Mouse (Mus musculus): ENCODE data around the gene Bcl3. TPM values are rescaled to one million over a fixed set of nuclear protein-coding genes. Genes with fewer than 3 reads are reported as not detected.

Gene Bcl3
- total and polyA plus RNA-seq, 2 experiments from 2014 or later = 0.43 to 0.86 TPM

GRCm38 (mm10) chr7:19782645-19783044, 39.9 kb downstream of the Bcl3 start:
- Histone ChIP-seq H3K9me3 (ENCODE audit: low read length) (no peaks in the 10 kb centered on the region), H3K27me3 (ENCODE audit: insufficient read depth, low read length) (no peaks in the 10 kb centered on the region), H3K27ac (ENCODE audit: low read depth, low read length) (no peak overlapping the region), H3K4me3 (ENCODE audit: low read depth, low read length) (no peak overlapping the region), H3K9ac (no peak overlapping the region), H3K4me1 (ENCODE audit: insufficient read depth) (no peaks in the 10 kb centered on the region), H3K4me2 (ENCODE audit: low read depth) (no peak overlapping the region), H3K36me3 (ENCODE audit: insufficient read depth) (no peaks in the 10 kb centered on the region)
- WGBS = 93% methylated on average over 4 of the region's 4 CpGs
- DNase-seq (peak; percentile 16), ATAC-seq (no peak)
- peak; percentile 56 for TF ChIP-seq CTCF (IDR thresholded peaks at IDR 0.05; ENCODE audit: low read depth)

DNA sequence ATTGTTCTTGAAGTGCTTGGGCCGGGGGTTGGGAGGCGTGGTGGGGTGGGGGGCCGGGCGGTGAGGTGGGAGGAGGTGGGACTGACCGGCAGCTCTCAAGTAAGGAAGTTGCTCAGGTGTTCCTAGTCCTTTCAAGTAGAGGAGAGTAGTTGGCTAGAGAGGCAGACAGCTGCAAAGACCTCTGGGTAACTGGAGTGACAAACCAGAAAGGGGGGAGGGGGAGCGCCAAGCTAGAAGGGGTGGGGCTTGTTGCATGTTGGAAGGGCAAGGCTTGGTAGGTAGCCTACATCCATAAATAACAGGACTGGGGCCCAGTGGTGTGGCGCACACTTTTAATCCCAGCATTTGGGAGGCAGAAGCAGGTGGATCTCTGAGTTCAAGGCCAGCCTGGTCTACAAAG, 40.8 kb downstream of the Bcl3 start:
- Histone ChIP-seq H3K4me3 (ENCODE audit: low read depth, low read length) (no peak overlapping the region), H3K36me3 (ENCODE audit: insufficient read depth) (no peaks in the 10 kb centered on the region), H3K4me2 (ENCODE audit: low read depth) (no peak overlapping the region), H3K27ac (ENCODE audit: low read depth, low read length) (no peak overlapping the region), H3K4me1 (ENCODE audit: insufficient read depth) (no peaks in the 10 kb centered on the region), H3K9ac (no peak overlapping the region), H3K27me3 (ENCODE audit: insufficient read depth, low read length) (no peaks in the 10 kb centered on the region), H3K9me3 (ENCODE audit: low read length) (no peaks in the 10 kb centered on the region)
- WGBS = 94% methylated on average over 7 of the region's 7 CpGs
- DNase-seq = no peak
- TF ChIP-seq CTCF (IDR thresholded peaks at IDR 0.05; ENCODE audit: low read depth) = no peak
- no peak for ATAC-seq

GRCm38 (mm10) chr7:19779903-19780302, 42.7 kb downstream of the Bcl3 start:
- no peak overlapping the region for H3K27ac ChIP-seq (ENCODE audit: low read depth, low read length)
- no peaks in the 10 kb centered on the region for H3K27me3 ChIP-seq (ENCODE audit: insufficient read depth, low read length)
- H3K4me1 ChIP-seq (ENCODE audit: insufficient read depth) = no peaks in the 10 kb centered on the region
- no peak for ATAC-seq
- no peak overlapping the region for H3K9ac ChIP-seq
- no peaks in the 10 kb centered on the region for H3K36me3 ChIP-seq (ENCODE audit: insufficient read depth)
- peak; percentile 4; the same call in 1 of the 2 replicates for TF ChIP-seq CTCF (IDR thresholded peaks at IDR 0.05; ENCODE audit: low read depth)
- DNase-seq = no peak
- H3K4me3 ChIP-seq (ENCODE audit: low read depth, low read length) = no peak overlapping the region
- 89% methylated on average over 4 of the region's 4 CpGs for WGBS
- H3K9me3 ChIP-seq (ENCODE audit: low read length) = no peaks in the 10 kb centered on the region
- H3K4me2 ChIP-seq (ENCODE audit: low read depth) = no peak overlapping the region

- no peak overlapping the region for H3K27ac ChIP-seq (ENCODE audit: low read depth, low read length)
- 86% methylated on average over 8 of the region's 8 CpGs for WGBS
- no peaks in the 10 kb centered on the region for H3K36me3 ChIP-seq (ENCODE audit: insufficient read depth)
- H3K4me1 ChIP-seq (ENCODE audit: insufficient read depth) = no peaks in the 10 kb centered on the region
- H3K4me3 ChIP-seq (ENCODE audit: low read depth, low read length) = no peak overlapping the region
- TF ChIP-seq CTCF (IDR thresholded peaks at IDR 0.05; ENCODE audit: low read depth) = no peak
- H3K9ac ChIP-seq = no peak overlapping the region
- H3K9me3 ChIP-seq (ENCODE audit: low read length) = no peaks in the 10 kb centered on the region
- ATAC-seq = no peak
- no peaks in the 10 kb centered on the region for H3K27me3 ChIP-seq (ENCODE audit: insufficient read depth, low read length)
- no peak for DNase-seq
- H3K4me2 ChIP-seq (ENCODE audit: low read depth) = no peak overlapping the region
Measured at GRCm38 (mm10) chr7:19778645-19779044, 43.9 kb downstream of the Bcl3 start.

- H3K9ac ChIP-seq = no peak overlapping the region
- no peaks in the 10 kb centered on the region for H3K36me3 ChIP-seq (ENCODE audit: insufficient read depth)
- H3K4me2 ChIP-seq (ENCODE audit: low read depth) = no peak overlapping the region
- H3K9me3 ChIP-seq (ENCODE audit: low read length) = no peaks in the 10 kb centered on the region
- TF ChIP-seq CTCF (IDR thresholded peaks at IDR 0.05; ENCODE audit: low read depth) = no peak
- H3K4me3 ChIP-seq (ENCODE audit: low read depth, low read length) = no peak overlapping the region
- no peak for DNase-seq
- WGBS = 73% methylated on average over 11 of the region's 11 CpGs
- H3K27me3 ChIP-seq (ENCODE audit: insufficient read depth, low read length) = no peaks in the 10 kb centered on the region
- no peak for ATAC-seq
- no peaks in the 10 kb centered on the region for H3K4me1 ChIP-seq (ENCODE audit: insufficient read depth)
- no peak overlapping the region for H3K27ac ChIP-seq (ENCODE audit: low read depth, low read length)
Measured at GRCm38 (mm10) chr7:19777049-19777723, 45.4 kb downstream of the Bcl3 start.

DNA sequence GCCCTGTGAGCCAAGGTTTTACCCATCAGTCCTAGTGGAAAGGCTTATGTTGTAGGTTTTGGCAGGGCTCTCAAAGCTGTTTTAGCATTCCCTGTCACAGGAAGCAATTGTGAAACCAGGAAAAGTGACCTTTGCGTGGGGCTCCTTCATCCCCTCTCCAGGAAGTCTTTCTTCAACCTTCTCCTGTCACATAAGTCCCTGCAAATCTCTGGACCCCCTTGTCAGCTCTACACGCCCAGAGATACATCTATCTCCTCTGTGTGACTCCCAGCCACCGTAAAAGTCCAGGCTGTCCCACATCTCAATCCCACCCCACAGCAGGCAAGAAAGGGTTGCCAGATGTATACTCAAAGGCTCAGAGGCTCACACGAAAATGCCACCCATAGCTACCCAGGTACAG, 50.9 kb downstream of the Bcl3 start:
- peaks cover 27% of the 10 kb centered on the region for H3K27me3 ChIP-seq (ENCODE audit: insufficient read depth, low read length)
- no peak overlapping the region for H3K27ac ChIP-seq (ENCODE audit: low read depth, low read length)
- TF ChIP-seq CTCF (IDR thresholded peaks at IDR 0.05; ENCODE audit: low read depth) = no peak
- H3K36me3 ChIP-seq (ENCODE audit: insufficient read depth) = no peaks in the 10 kb centered on the region
- no peak overlapping the region for H3K9ac ChIP-seq
- WGBS = 59% methylated on average over 4 of the region's 4 CpGs
- DNase-seq (no peak), ATAC-seq (no peak)
- H3K4me3 ChIP-seq (ENCODE audit: low read depth, low read length) = no peak overlapping the region
- H3K9me3 ChIP-seq (ENCODE audit: low read length) = no peaks in the 10 kb centered on the region
- no peak overlapping the region for H3K4me2 ChIP-seq (ENCODE audit: low read depth)
- peaks cover 6% of the 10 kb centered on the region; the same call in 1 of the 2 replicates for H3K4me1 ChIP-seq (ENCODE audit: insufficient read depth)

- peak within 1 kb of the TSS; percentile 29 for H3K4me3 ChIP-seq (ENCODE audit: low read depth, low read length)
- peaks cover 27% of the 10 kb centered on the region for H3K27me3 ChIP-seq (ENCODE audit: insufficient read depth, low read length)
- no peaks in the 10 kb centered on the region for H3K9me3 ChIP-seq (ENCODE audit: low read length)
- ATAC-seq (no peak), DNase-seq (no peak)
- TF ChIP-seq CTCF (IDR thresholded peaks at IDR 0.05; ENCODE audit: low read depth) = no peak
- no peaks in the 10 kb centered on the region for H3K36me3 ChIP-seq (ENCODE audit: insufficient read depth)
- H3K27ac ChIP-seq (ENCODE audit: low read depth, low read length) = no peak within 1 kb of the TSS
- H3K9ac ChIP-seq = peak within 1 kb of the TSS; percentile 28
- WGBS = 4% methylated on average over 8 of the region's 9 CpGs
- peak within 1 kb of the TSS; percentile 55 for H3K4me2 ChIP-seq (ENCODE audit: low read depth)
- H3K4me1 ChIP-seq (ENCODE audit: insufficient read depth) = peaks cover 6% of the 10 kb centered on the region; the same call in 1 of the 2 replicates
Measured at GRCm38 (mm10) chr7:19770984-19771391, 51.6 kb downstream of the Bcl3 start, which contains the start of gene Bcam. Gene Bcam, minus strand, starts transcription at chr7:19771016.

Measured in forebrain, postnatal 0 days (tissue).